Mouse (Mus musculus): ENCODE results near the gene Ehd1. TPM values are rescaled to one million over a fixed set of nuclear protein-coding genes. Genes with fewer than 3 reads are reported as not detected.
"Not testable (repeated sequence)": the region's sequence is repeated elsewhere in the genome, so short reads cannot be mapped to it uniquely, and the experiment has no call there.

Ehd1 gene
- polyA plus RNA-seq, 1 experiment from 2014 or later, result 63.8 TPM

DNA sequence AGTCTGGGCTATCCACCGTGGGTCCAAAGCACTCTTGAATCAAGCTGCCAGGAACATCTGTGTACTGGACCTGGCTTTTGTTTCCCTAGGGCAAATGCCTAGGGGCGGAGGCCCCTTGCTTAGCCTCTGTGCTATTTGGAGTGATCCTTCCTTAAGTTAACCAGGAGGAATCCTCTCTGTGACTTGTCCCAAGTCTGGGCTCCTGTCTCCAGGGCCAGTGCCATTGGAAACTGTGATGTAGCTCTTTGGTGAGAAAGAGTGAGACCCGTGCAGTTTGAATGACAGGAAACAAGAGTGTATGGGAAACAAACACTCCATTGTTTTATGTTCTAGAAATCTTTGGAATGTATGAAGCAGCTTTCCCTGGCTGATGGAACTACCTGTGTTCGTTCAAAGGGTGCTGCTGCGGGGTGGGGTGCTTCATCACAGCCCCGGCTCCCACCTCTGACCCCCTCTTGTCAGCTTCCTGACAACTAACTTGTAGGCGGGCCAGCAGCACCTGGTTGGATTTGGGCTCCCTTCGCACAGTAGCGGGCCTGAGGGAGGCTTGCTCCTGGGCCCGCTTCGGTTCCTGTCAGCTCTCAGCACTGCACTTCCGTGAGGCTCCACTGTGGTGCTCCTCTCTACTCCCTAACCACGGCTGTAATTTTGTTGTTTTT is 11.8 kb downstream of the Ehd1 start:
- H3K4me1 ChIP-seq (replicated peaks; ENCODE audit: control insufficient read depth, insufficient read depth), result peaks cover 3% of the 10 kb centered on the region; the same call in 1 of the 2 replicates
- no peak for DNase-seq (ENCODE audit: low spot score)
- H3K4me2 ChIP-seq (replicated peaks; ENCODE audit: low read depth), result no peak overlapping the region

DNA sequence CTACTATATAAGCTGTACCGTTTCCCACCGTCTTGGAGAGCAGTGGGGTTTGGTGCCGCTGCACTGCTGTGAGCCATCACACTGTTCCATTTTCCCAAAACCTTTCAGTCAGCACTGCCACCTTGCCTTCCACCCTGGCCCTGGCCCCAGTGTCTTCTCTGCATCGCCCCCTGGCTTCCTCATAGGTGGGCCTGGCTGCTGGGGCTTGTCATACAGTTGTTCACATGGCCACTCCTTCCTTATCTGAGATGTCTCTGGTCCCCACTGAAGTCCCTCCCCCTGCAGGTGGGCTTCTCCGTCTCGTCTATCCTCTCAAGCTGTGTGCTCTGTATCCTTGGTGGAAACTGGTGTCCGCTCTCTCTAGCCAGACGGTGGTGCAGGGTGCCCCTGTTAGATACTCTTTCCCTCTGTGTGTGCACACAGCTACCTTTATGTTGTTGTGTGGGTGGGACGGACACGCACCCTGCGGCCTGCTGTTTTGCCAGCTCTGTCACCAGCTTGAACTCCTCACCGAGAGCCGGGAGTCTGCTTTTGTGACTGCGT is 13.2 kb downstream of the Ehd1 start:
- Histone ChIP-seq H3K9me3 (ENCODE audit: control insufficient read depth, low read length) (no peaks in the 10 kb centered on the region), H3K9ac (ENCODE audit: low read length) (no peak overlapping the region), H3K27ac (replicated peaks) (no peak overlapping the region), H3K4me3 (ENCODE audit: low read depth, low read length) (no peak overlapping the region), H3K4me1 (replicated peaks; ENCODE audit: control insufficient read depth, insufficient read depth) (peaks cover 3% of the 10 kb centered on the region; the same call in 1 of the 2 replicates), H3K4me2 (replicated peaks; ENCODE audit: low read depth) (no peak overlapping the region), H3K36me3 (ENCODE audit: control insufficient read depth, insufficient read depth, low read length) (peaks cover 4% of the 10 kb centered on the region; the same call in 1 of the 2 replicates), H3K27me3 (ENCODE audit: control insufficient read depth, insufficient read depth, low read length) (no peaks in the 10 kb centered on the region)
- ATAC-seq (ENCODE audit: low FRiP score, low TSS enrichment), result no peak
- DNase-seq (ENCODE audit: low spot score), result no peak
- TF ChIP-seq CTCF (IDR thresholded peaks at IDR 0.05; ENCODE audit: low read depth), result no peak
- TF ChIP-seq EP300 (optimal IDR thresholded peaks at IDR 0.05), result no peak
- 94% methylated on average over 14 of the region's 14 CpGs for WGBS

More for the DNA sequence above, 11.8 kb downstream of the Ehd1 start:
- no peak for ATAC-seq (ENCODE audit: low FRiP score, low TSS enrichment)
- Histone ChIP-seq H3K27ac (replicated peaks) (peak overlapping the region; percentile 24; the same call in 1 of the 2 replicates), H3K4me3 (ENCODE audit: low read depth, low read length) (no peak overlapping the region), H3K27me3 (ENCODE audit: control insufficient read depth, insufficient read depth, low read length) (no peaks in the 10 kb centered on the region), H3K9ac (ENCODE audit: low read length) (no peak overlapping the region), H3K36me3 (ENCODE audit: control insufficient read depth, insufficient read depth, low read length) (peaks cover 3% of the 10 kb centered on the region; the same call in 1 of the 2 replicates), H3K9me3 (ENCODE audit: control insufficient read depth, low read length) (no peaks in the 10 kb centered on the region)
- WGBS, result 61% methylated on average over 13 of the region's 13 CpGs
- TF ChIP-seq EP300 (optimal IDR thresholded peaks at IDR 0.05) (no peak), CTCF (IDR thresholded peaks at IDR 0.05; ENCODE audit: low read depth) (no peak)

DNA sequence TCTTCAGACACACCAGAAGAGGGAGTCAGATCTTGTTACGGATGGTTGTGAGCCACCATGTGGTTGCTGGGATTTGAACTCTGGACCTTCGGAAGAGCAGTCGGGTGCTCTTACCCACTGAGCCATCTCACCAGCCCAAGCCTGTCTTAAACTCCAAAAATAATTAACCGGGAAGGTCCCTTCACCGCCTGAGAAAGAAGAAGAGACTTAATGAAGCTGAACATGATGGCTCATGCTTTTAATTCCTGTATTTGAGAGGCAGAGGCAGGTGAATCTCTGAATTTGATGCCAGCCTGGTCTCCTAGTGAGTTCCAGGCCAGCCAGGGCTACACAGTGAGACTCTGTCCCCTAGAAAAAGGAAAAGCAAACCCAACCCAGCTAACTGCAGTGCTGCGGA is 14.2 kb downstream of the Ehd1 start:
- Histone ChIP-seq H3K27ac (replicated peaks) (0 out of 2 replicates have a peak overlapping the region, but pooled peaks have one; percentile 77), H3K36me3 (ENCODE audit: control insufficient read depth, insufficient read depth, low read length) (peaks cover 10% of the 10 kb centered on the region; the same call in 1 of the 2 replicates)
- not testable (repeated sequence) for DNase-seq (ENCODE audit: low spot score); H3K4me3 ChIP-seq (ENCODE audit: low read depth, low read length); H3K4me2 ChIP-seq (replicated peaks; ENCODE audit: low read depth); H3K9me3 ChIP-seq (ENCODE audit: control insufficient read depth, low read length); H3K4me1 ChIP-seq (replicated peaks; ENCODE audit: control insufficient read depth, insufficient read depth); H3K27me3 ChIP-seq (ENCODE audit: control insufficient read depth, insufficient read depth, low read length); ATAC-seq (ENCODE audit: low FRiP score, low TSS enrichment); H3K9ac ChIP-seq (ENCODE audit: low read length)
- 90% methylated on average over 5 of the region's 6 CpGs for WGBS

DNA sequence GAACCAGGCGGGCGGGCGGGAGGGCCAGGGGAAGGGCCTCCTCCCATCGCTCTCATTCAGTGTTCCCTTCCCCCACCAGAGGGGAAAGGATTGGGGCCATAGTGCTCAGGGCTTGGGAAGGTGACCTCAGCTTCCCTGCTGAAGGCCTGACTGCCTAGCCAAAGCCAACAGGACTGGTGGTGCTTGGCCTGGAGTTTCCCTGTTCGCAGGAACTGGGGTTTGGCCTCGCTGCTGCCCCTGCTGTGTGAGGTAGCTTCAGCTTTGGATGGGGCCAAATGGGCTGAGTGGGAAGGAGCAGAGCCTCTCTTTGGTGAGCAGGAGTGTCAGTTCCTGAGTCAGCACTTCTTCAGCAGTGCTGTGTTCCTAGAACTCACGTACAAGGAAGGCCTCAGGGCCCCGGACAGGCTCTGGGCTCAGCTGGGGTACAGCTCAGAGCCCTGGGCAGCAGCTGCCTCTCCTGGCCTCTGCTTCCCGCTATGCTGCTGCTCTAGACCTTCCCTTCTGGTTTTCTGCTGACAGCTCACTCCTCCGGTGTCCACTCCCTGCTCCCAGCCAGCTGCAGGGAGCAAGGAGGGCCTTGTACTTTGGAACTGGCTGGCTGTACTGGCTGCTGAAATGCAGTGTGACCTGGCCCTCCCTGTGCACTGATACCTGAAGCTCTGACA is 14.7 kb downstream of the Ehd1 start:
- Histone ChIP-seq H3K4me3 (ENCODE audit: low read depth, low read length) (no peak overlapping the region), H3K4me2 (replicated peaks; ENCODE audit: low read depth) (no peak overlapping the region), H3K27me3 (ENCODE audit: control insufficient read depth, insufficient read depth, low read length) (no peaks in the 10 kb centered on the region), H3K9ac (ENCODE audit: low read length) (no peak overlapping the region), H3K9me3 (ENCODE audit: control insufficient read depth, low read length) (no peaks in the 10 kb centered on the region), H3K27ac (replicated peaks) (peak overlapping the region; percentile 77), H3K4me1 (replicated peaks; ENCODE audit: control insufficient read depth, insufficient read depth) (peaks cover 3% of the 10 kb centered on the region; the same call in 1 of the 2 replicates), H3K36me3 (ENCODE audit: control insufficient read depth, insufficient read depth, low read length) (peaks cover 16% of the 10 kb centered on the region)
- 61% methylated on average over 10 of the region's 10 CpGs for WGBS
- 0 out of 2 replicates have a peak, but pooled peaks have one; percentile 5 for TF ChIP-seq CTCF (IDR thresholded peaks at IDR 0.05; ENCODE audit: low read depth)
- TF ChIP-seq EP300 (optimal IDR thresholded peaks at IDR 0.05), result no peak
- DNase-seq (ENCODE audit: low spot score) (peak; percentile 77), ATAC-seq (ENCODE audit: low FRiP score, low TSS enrichment) (peak; percentile 85)

DNA sequence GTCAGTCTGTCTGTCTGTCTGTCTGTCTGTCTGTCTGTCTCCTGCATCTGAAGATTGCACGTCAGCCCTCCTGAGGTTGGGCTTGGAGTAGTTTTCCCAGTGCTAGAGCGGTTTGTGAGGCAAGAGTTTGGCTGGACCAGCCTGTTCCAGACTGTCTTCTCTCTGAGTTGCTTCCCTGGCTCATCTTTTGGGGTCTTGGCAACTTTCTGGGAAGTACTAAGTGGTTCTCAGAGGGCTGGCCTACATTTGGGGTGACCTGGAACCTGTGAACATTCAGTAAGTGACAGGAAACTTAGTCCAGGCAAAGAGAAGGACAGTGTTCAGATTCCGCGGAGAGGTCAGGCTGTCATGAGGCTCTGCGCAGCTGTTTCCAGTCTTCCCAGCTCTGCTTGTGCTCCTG is 15.7 kb downstream of the Ehd1 start:
- ATAC-seq (ENCODE audit: low FRiP score, low TSS enrichment) (no peak), DNase-seq (ENCODE audit: low spot score) (no peak)
- Histone ChIP-seq H3K4me1 (replicated peaks; ENCODE audit: control insufficient read depth, insufficient read depth) (0 out of 2 replicates have a peak, but pooled peaks cover 3% of the 10 kb centered on the region), H3K36me3 (ENCODE audit: control insufficient read depth, insufficient read depth, low read length) (peaks cover 18% of the 10 kb centered on the region), H3K9ac (ENCODE audit: low read length) (no peak overlapping the region; the same call in 1 of the 2 replicates), H3K27me3 (ENCODE audit: control insufficient read depth, insufficient read depth, low read length) (no peaks in the 10 kb centered on the region), H3K4me3 (ENCODE audit: low read depth, low read length) (no peak overlapping the region), H3K27ac (replicated peaks) (peak overlapping the region; percentile 77), H3K4me2 (replicated peaks; ENCODE audit: low read depth) (no peak overlapping the region), H3K9me3 (ENCODE audit: control insufficient read depth, low read length) (no peaks in the 10 kb centered on the region)
- TF ChIP-seq CTCF (IDR thresholded peaks at IDR 0.05; ENCODE audit: low read depth), result no peak
- TF ChIP-seq EP300 (optimal IDR thresholded peaks at IDR 0.05), result no peak
- WGBS, result 85% methylated on average over 5 of the region's 5 CpGs
